Mouse (Mus musculus) heart, postnatal 0 days (tissue): ENCODE measurements around the gene Ndufc2. TPM values are rescaled to one million over a fixed set of nuclear protein-coding genes. Genes with fewer than 3 reads are reported as not detected.
A peak's percentile ranks its signal among the peaks of the same experiment; 100 is the strongest.

Source experiments
- ATAC-seq: fragments of 200-750 bp; cut with Nextera tagmentation; 2 replicates; pipeline ENCODE4 v1.8.0; 2017; ENCODE audit warnings: low read depth, moderate number of reproducible peaks, moderate library complexity; ENCODE audit not compliant: insufficient read depth
- DNase-seq: peaks from one replicate; pipeline ENCODE4 v3.0.0-alpha.2; 2016; ENCODE audit warnings: low spot score
- H3K27ac ChIP-seq: fragments of 300-500 bp; sonication (generic); 2 replicates; pipeline ENCODE4 v1.5.1; 2014; ENCODE audit warnings: low read depth, mild to moderate bottlenecking
- H3K27me3 ChIP-seq: fragments of 300-500 bp; sonication (generic); 2 replicates; pipeline ENCODE4 v1.6.1; 2014; ENCODE audit warnings: low read length, mixed read lengths; ENCODE audit not compliant: control insufficient read depth, insufficient read depth
- H3K36me3 ChIP-seq: fragments of 300-500 bp; sonication (generic); replicated peaks from 2 replicates; pipeline ENCODE4 v1.6.1; 2014; ENCODE audit warnings: low read length, mixed read lengths; ENCODE audit not compliant: control insufficient read depth, insufficient read depth
- H3K4me1 ChIP-seq: fragments of 300-500 bp; sonication (generic); 2 replicates; pipeline ENCODE4 v1.6.1; 2014; ENCODE audit warnings: antibody characterized with exemption; ENCODE audit not compliant: control insufficient read depth, insufficient read depth
- H3K4me2 ChIP-seq: fragments of 300-500 bp; sonication (generic); 2 replicates; pipeline ENCODE4 v1.6.1; 2014; ENCODE audit warnings: low read depth, mild to moderate bottlenecking, low read length, moderate library complexity
- H3K4me3 ChIP-seq: fragments of 300-500 bp; sonication (generic); 2 replicates; pipeline ENCODE4 v1.5.1; 2014; ENCODE audit warnings: low read depth, low read length
- H3K9ac ChIP-seq: fragments of 300-500 bp; sonication (generic); replicated peaks from 2 replicates; pipeline ENCODE4 v1.6.1; 2014; ENCODE audit warnings: low read depth, low read length, mixed read lengths
- H3K9me3 ChIP-seq: fragments of 300-500 bp; sonication (generic); replicated peaks from 2 replicates; pipeline ENCODE4 v1.6.1; 2016; ENCODE audit warnings: low read length; ENCODE audit not compliant: control insufficient read depth
- CTCF ChIP-seq: IDR thresholded peaks from 2 replicates; pipeline ENCODE4 v1.5.1; 2016; ENCODE audit warnings: antibody characterized with exemption, control low read depth, low read depth
- EP300 ChIP-seq: IDR thresholded peaks from 2 replicates; pipeline ENCODE4 v1.6.1; 2016; ENCODE audit warnings: antibody characterized with exemption, low read depth
- WGBS: fragments of 180-500 bp; shearing (Covaris S2); extraction: QIAGEN DNeasy Blood & Tissue Kit; methylation state at CpG from one replicate; pipeline ENCODE4 v1.1.7; 2014; 5-methylcytosine and 5-hydroxymethylcytosine counted together
- polyA plus RNA-seq: library from polyadenylated mRNA; unstranded; fragments of >200 nt; fragmentation: Nextera tagmentation; extraction: Ambion mirVana; gene quantifications from 2 replicates; pipeline ENCODE4 v1.2.1, GENCODE M21; 2015
- total RNA-seq: library from RNA; depleted of rRNA; stranded (reverse); fragments of >200 nt; gene quantifications from 2 replicates; pipeline ENCODE4 v1.2.3, GENCODE M21; 2014; ENCODE audit warnings: low replicate concordance

Gene Ndufc2
- total and polyA plus RNA-seq, 2 experiments from 2014 or later: 949 to 1,243 TPM

DNA sequence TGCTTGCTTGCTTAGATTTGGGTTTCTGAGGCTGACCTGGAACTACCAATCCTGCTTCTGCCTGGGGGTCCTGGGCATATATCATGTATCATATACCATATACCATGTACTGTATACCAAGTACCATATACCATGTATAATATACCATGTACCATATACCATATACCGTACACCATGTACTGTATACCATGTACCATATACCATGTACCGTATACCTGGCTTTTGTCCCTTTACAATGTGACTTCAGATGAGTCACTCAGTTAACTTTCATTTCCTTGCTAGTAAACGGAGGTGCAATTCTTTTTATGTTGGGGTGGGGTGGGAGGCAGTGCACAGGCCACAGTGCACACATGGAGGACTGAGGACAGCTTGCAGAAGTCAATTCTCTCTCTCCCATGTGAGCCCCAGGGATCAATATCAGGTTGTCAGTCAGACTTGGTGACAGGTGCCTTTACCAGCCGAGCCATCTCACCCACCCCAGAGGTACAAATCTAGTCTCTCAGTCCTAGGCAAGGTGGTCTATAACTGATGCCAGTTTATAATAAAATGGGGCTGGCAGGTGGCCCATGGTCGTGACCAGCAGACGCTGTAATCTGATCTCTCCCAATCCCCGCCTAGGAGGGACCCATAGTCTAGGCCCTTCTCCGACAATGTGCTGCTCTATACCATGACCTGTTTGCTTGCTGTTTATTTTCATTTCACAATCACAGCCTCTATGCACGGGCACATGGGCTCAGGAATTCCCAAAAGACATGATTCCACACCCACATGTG lies 15.3 kb downstream of the Ndufc2 start:
- no peaks in the 10 kb centered on the region for H3K27me3 ChIP-seq
- ATAC-seq (no peak), DNase-seq (no peak)
- no peak overlapping the region for H3K9ac ChIP-seq
- peaks cover 14% of the 10 kb centered on the region for H3K36me3 ChIP-seq
- no peak overlapping the region for H3K4me2 ChIP-seq
- no peak overlapping the region for H3K27ac ChIP-seq
- TF ChIP-seq CTCF: no peak
- H3K4me1 ChIP-seq: peaks cover 21% of the 10 kb centered on the region
- no peaks in the 10 kb centered on the region for H3K9me3 ChIP-seq
- WGBS: 52% methylated on average over 9 of the region's 9 CpGs
- H3K4me3 ChIP-seq: no peak overlapping the region

DNA sequence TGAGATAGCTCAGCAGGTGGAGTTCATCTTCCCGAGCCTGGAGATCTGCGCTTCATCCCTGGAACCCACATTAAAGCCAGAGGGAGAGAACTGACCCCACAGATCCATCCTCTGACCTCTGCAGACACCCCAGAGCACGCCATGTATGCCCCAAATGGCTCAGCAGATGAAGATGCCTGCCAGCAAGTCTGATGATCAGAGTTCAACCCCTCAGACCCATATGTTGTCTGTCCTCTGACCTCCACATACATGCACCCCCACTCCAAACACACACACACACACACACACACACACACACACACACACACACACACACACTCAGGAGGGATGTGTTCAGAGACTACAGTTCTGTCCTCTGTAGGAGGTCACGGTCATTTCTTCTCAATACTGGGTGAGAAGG lies 16.7 kb downstream of the Ndufc2 start:
- Histone ChIP-seq H3K9me3 (no peaks in the 10 kb centered on the region), H3K4me3 (no peak overlapping the region), H3K9ac (no peak overlapping the region), H3K36me3 (peaks cover under 1% of the 10 kb centered on the region; the same call in 1 of the 2 replicates), H3K27ac (no peak overlapping the region), H3K4me2 (no peak overlapping the region), H3K4me1 (peaks cover 32% of the 10 kb centered on the region), H3K27me3 (no peaks in the 10 kb centered on the region)
- no peak for ATAC-seq
- TF ChIP-seq EP300 (no peak), CTCF (no peak)
- DNase-seq: no peak
- 90% methylated on average over 4 of the region's 4 CpGs for WGBS

DNA sequence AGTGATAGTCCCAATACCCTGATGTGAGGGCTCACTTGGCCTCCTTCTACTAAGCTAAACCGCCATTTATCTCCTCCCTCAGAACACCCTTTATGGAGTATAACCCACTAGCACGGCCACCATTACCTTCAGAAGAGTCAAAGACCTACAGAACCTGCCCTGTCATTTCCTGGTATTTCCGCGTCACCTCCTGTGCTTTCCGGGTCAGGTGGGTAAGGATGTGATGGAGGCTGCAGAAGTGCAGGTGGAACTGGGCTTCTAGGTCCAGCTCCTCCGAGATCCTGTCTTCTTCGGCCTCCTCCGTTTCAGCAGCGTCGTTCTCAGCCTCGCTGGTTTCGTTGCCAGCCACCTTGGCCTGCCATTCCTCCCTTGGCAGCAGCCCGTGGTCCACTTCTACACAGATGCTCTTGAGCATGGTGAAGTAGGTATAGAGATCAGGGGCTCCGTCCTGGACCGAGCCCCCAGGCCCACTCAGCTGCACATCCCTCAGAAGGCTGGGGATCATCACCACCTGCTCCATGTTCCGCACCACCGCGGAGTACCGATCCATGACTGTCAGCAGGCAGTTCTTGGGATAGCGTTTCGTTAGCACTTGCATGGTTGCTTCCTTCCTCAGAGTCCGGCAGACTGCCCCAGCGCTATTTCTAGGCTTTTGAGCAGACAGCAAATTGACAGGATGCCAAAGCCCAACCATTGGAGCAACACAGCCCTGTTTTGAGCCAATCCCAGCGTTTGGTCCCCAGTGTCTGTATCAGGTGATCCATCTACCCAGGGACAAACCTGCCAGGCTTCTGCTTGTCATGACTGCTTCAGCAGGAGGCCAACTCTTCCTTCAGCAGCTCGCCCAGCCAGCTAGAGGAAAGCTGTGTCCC lies 17.3 kb downstream of the Ndufc2 start, which contains the start of gene Thrsp:
TSS of gene Thrsp (minus strand) at position 825 of the 872 bp plus-strand sequence.
- peak within 1 kb of the TSS; percentile 22 for H3K4me3 ChIP-seq
- peak within 1 kb of the TSS; percentile 35 for H3K27ac ChIP-seq
- ATAC-seq: peak; percentile 67
- H3K36me3 ChIP-seq: no peaks in the 10 kb centered on the region; the same call in 1 of the 2 replicates
- no peaks in the 10 kb centered on the region for H3K27me3 ChIP-seq
- H3K9me3 ChIP-seq: no peaks in the 10 kb centered on the region
- DNase-seq: peak; percentile 76
- H3K9ac ChIP-seq: 0 out of 2 replicates have a peak within 1 kb of the TSS, but pooled peaks have one; percentile 13
- 52% methylated on average over 25 of the region's 25 CpGs for WGBS
- peaks cover 32% of the 10 kb centered on the region for H3K4me1 ChIP-seq
- peak within 1 kb of the TSS; percentile 50 for H3K4me2 ChIP-seq
- TF ChIP-seq EP300 (no peak), CTCF (no peak)

DNA sequence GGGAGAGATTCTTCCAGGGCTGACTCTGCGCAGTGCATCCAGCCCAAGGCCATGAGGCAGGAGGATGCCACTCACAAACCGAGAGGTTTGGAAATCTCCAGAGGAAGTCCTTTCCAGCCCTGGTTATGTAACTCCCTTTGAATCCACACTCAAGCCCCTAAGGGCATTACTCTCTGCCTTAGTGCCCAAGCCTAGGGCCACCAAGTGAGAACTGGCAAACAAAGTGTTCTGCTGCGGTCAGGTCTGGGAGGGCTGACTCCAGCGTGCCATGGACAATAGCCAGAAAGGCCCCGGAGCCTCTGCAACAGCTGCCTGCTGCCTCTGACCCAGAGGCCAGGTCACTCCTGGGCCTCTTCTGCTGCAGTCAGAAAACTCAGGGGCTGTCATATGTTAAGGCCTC lies 18.9 kb downstream of the Ndufc2 start:
- no peak overlapping the region for H3K4me3 ChIP-seq
- ATAC-seq (no peak), DNase-seq (no peak)
- 57% methylated on average over 5 of the region's 5 CpGs for WGBS
- no peak for TF ChIP-seq EP300
- TF ChIP-seq CTCF: no peak
- no peak overlapping the region for H3K4me2 ChIP-seq
- no peak overlapping the region for H3K27ac ChIP-seq
- H3K9me3 ChIP-seq: no peaks in the 10 kb centered on the region
- H3K36me3 ChIP-seq: no peaks in the 10 kb centered on the region
- peaks cover 32% of the 10 kb centered on the region for H3K4me1 ChIP-seq
- no peak overlapping the region for H3K9ac ChIP-seq
- no peaks in the 10 kb centered on the region for H3K27me3 ChIP-seq

DNA sequence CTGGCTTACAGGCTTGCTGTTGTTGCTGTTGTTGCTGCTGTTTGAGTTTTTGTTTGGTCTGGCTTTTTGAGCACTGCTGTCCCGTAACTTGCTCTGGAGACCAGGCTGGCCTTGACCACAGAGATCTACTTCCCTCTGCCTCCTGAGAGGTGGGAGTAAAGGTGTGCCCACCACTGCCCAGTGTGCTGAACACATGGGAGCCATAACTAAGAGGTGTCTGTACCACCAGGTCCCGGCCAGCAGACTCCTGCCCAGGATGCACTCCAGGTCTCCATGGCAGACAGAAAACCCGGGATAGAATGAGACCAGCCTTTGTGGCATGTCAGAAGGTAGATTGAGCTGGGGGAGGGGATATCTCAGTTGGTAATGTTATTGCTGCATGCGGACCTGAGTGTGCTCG lies 19.4 kb downstream of the Ndufc2 start:
- TF ChIP-seq EP300 (no peak), CTCF (no peak)
- no peak for DNase-seq
- Histone ChIP-seq H3K4me2 (no peak overlapping the region), H3K36me3 (no peaks in the 10 kb centered on the region), H3K4me3 (no peak overlapping the region), H3K9ac (no peak overlapping the region), H3K9me3 (no peaks in the 10 kb centered on the region), H3K27ac (no peak overlapping the region), H3K4me1 (peaks cover 29% of the 10 kb centered on the region), H3K27me3 (no peaks in the 10 kb centered on the region)
- 76% methylated on average over 5 of the region's 5 CpGs for WGBS
- ATAC-seq: no peak
